Mouse (Mus musculus): Measurements from ENCODE around the gene Sdhaf2. TPM values are rescaled to one million over a fixed set of nuclear protein-coding genes. Genes with fewer than 3 reads are reported as not detected.
"Not testable (repeated sequence)": the region's sequence is repeated elsewhere in the genome, so short reads cannot be mapped to it uniquely, and the experiment has no call there.

The Sdhaf2 gene
- 61.9 and 62.5 TPM in 2 replicates for polyA plus RNA-seq (2014; fragmentation: Nextera tagmentation; extraction: Ambion mirVana)

- Histone ChIP-seq H3K4me1 (replicated peaks; ENCODE audit: control insufficient read depth, insufficient read depth, low read length) (peaks cover 20% of the 10 kb centered on the region), H3K36me3 (ENCODE audit: control insufficient read depth, insufficient read depth, low read length) (peaks cover 36% of the 10 kb centered on the region), H3K27me3 (replicated peaks; ENCODE audit: control insufficient read depth, insufficient read depth, low read length) (no peaks in the 10 kb centered on the region), H3K4me3 (ENCODE audit: low read depth, low read length) (peak within 1 kb of the TSS; percentile 96), H3K9ac (ENCODE audit: low read length) (peak within 1 kb of the TSS; percentile 97), H3K27ac (ENCODE audit: low read depth) (peak within 1 kb of the TSS; percentile 98), H3K9me3 (ENCODE audit: control insufficient read depth, low read length) (no peaks in the 10 kb centered on the region), H3K4me2 (ENCODE audit: low read length) (peak within 1 kb of the TSS; percentile 83)
- ATAC-seq (replicated peaks; ENCODE audit: low FRiP score, low TSS enrichment, low read depth), result no peak
- DNase-seq (ENCODE audit: low spot score), result no peak
- WGBS, result under 1% methylated on average over 11 of the region's 11 CpGs
These were observed at the start of gene Sdhaf2 for GRCm38 (mm10) chr19:10525910-10526309. Gene Sdhaf2 (minus strand): TSS chr19:10526142.

GRCm38 (mm10) chr19:10569627-10570026 lies 43.7 kb upstream of the Sdhaf2 start:
- no peaks in the 10 kb centered on the region for H3K9me3 ChIP-seq (ENCODE audit: control insufficient read depth, low read length)
- peaks cover 42% of the 10 kb centered on the region for H3K36me3 ChIP-seq (ENCODE audit: control insufficient read depth, insufficient read depth, low read length)
- DNase-seq (ENCODE audit: low spot score), result no peak
- no peak for ATAC-seq (replicated peaks; ENCODE audit: low FRiP score, low TSS enrichment, low read depth)
- no peaks in the 10 kb centered on the region for H3K27me3 ChIP-seq (replicated peaks; ENCODE audit: control insufficient read depth, insufficient read depth, low read length)
- no peak overlapping the region for H3K4me3 ChIP-seq (ENCODE audit: low read depth, low read length)
- no peak overlapping the region for H3K27ac ChIP-seq (ENCODE audit: low read depth)
- no peak overlapping the region for H3K4me2 ChIP-seq (ENCODE audit: low read length)
- no peak overlapping the region for H3K9ac ChIP-seq (ENCODE audit: low read length)
- WGBS, result 94% methylated on average over 6 of the region's 6 CpGs
- H3K4me1 ChIP-seq (replicated peaks; ENCODE audit: control insufficient read depth, insufficient read depth, low read length), result no peaks in the 10 kb centered on the region

GRCm38 (mm10) chr19:10565217-10565616 lies 39.3 kb upstream of the Sdhaf2 start:
- Histone ChIP-seq H3K9me3 (ENCODE audit: control insufficient read depth, low read length) (no peaks in the 10 kb centered on the region), H3K4me2 (ENCODE audit: low read length) (no peak overlapping the region), H3K36me3 (ENCODE audit: control insufficient read depth, insufficient read depth, low read length) (peaks cover 9% of the 10 kb centered on the region; the same call in 1 of the 2 replicates), H3K4me3 (ENCODE audit: low read depth, low read length) (no peak overlapping the region), H3K27ac (ENCODE audit: low read depth) (no peak overlapping the region), H3K27me3 (replicated peaks; ENCODE audit: control insufficient read depth, insufficient read depth, low read length) (no peaks in the 10 kb centered on the region), H3K9ac (ENCODE audit: low read length) (no peak overlapping the region), H3K4me1 (replicated peaks; ENCODE audit: control insufficient read depth, insufficient read depth, low read length) (no peaks in the 10 kb centered on the region)
- DNase-seq (ENCODE audit: low spot score) (no peak), ATAC-seq (replicated peaks; ENCODE audit: low FRiP score, low TSS enrichment, low read depth) (no peak)
- 53% methylated on average over 4 of the region's 4 CpGs for WGBS

GRCm38 (mm10) chr19:10564278-10564677 lies 38.3 kb upstream of the Sdhaf2 start:
- Histone ChIP-seq H3K27ac (ENCODE audit: low read depth) (no peak overlapping the region), H3K27me3 (replicated peaks; ENCODE audit: control insufficient read depth, insufficient read depth, low read length) (no peaks in the 10 kb centered on the region), H3K4me2 (ENCODE audit: low read length) (no peak overlapping the region), H3K36me3 (ENCODE audit: control insufficient read depth, insufficient read depth, low read length) (no peaks in the 10 kb centered on the region), H3K9me3 (ENCODE audit: control insufficient read depth, low read length) (no peaks in the 10 kb centered on the region), H3K9ac (ENCODE audit: low read length) (no peak overlapping the region), H3K4me1 (replicated peaks; ENCODE audit: control insufficient read depth, insufficient read depth, low read length) (no peaks in the 10 kb centered on the region), H3K4me3 (ENCODE audit: low read depth, low read length) (no peak overlapping the region)
- DNase-seq (ENCODE audit: low spot score), result no peak
- no peak for ATAC-seq (replicated peaks; ENCODE audit: low FRiP score, low TSS enrichment, low read depth)
- WGBS, result 81% methylated on average over 6 of the region's 6 CpGs

GRCm38 (mm10) chr19:10562351-10562750 lies 36.4 kb upstream of the Sdhaf2 start:
- no peaks in the 10 kb centered on the region for H3K27me3 ChIP-seq (replicated peaks; ENCODE audit: control insufficient read depth, insufficient read depth, low read length)
- H3K4me3 ChIP-seq (ENCODE audit: low read depth, low read length), result no peak overlapping the region
- no peak overlapping the region for H3K9ac ChIP-seq (ENCODE audit: low read length)
- no peak for ATAC-seq (replicated peaks; ENCODE audit: low FRiP score, low TSS enrichment, low read depth)
- H3K4me1 ChIP-seq (replicated peaks; ENCODE audit: control insufficient read depth, insufficient read depth, low read length), result no peaks in the 10 kb centered on the region
- no peak overlapping the region for H3K4me2 ChIP-seq (ENCODE audit: low read length)
- H3K9me3 ChIP-seq (ENCODE audit: control insufficient read depth, low read length), result no peaks in the 10 kb centered on the region
- no peaks in the 10 kb centered on the region for H3K36me3 ChIP-seq (ENCODE audit: control insufficient read depth, insufficient read depth, low read length)
- 57% methylated on average over 5 of the region's 5 CpGs for WGBS
- DNase-seq (ENCODE audit: low spot score), result no peak
- H3K27ac ChIP-seq (ENCODE audit: low read depth), result peak overlapping the region; percentile 82

- H3K27me3 ChIP-seq (replicated peaks; ENCODE audit: control insufficient read depth, insufficient read depth, low read length), result no peaks in the 10 kb centered on the region
- H3K4me2 ChIP-seq (ENCODE audit: low read length), result no peak overlapping the region
- no peaks in the 10 kb centered on the region for H3K9me3 ChIP-seq (ENCODE audit: control insufficient read depth, low read length)
- no peaks in the 10 kb centered on the region for H3K4me1 ChIP-seq (replicated peaks; ENCODE audit: control insufficient read depth, insufficient read depth, low read length)
- H3K36me3 ChIP-seq (ENCODE audit: control insufficient read depth, insufficient read depth, low read length), result no peaks in the 10 kb centered on the region
- no peak for DNase-seq (ENCODE audit: low spot score)
- no peak overlapping the region for H3K4me3 ChIP-seq (ENCODE audit: low read depth, low read length)
- H3K9ac ChIP-seq (ENCODE audit: low read length), result no peak overlapping the region
- WGBS, result 44% methylated on average over 6 of the region's 6 CpGs
- peak overlapping the region; percentile 82 for H3K27ac ChIP-seq (ENCODE audit: low read depth)
- ATAC-seq (replicated peaks; ENCODE audit: low FRiP score, low TSS enrichment, low read depth), result 0 out of 2 replicates have a peak, but pooled peaks have one; percentile 36
These were observed 35.8 kb upstream of the Sdhaf2 start for GRCm38 (mm10) chr19:10561558-10562314.

GRCm38 (mm10) chr19:10560108-10560507 lies 34.2 kb upstream of the Sdhaf2 start:
- no peaks in the 10 kb centered on the region for H3K9me3 ChIP-seq (ENCODE audit: control insufficient read depth, low read length)
- H3K4me2 ChIP-seq (ENCODE audit: low read length), result no peak overlapping the region
- WGBS, result 35% methylated on average over 5 of the region's 5 CpGs
- H3K27me3 ChIP-seq (replicated peaks; ENCODE audit: control insufficient read depth, insufficient read depth, low read length), result no peaks in the 10 kb centered on the region
- H3K4me3 ChIP-seq (ENCODE audit: low read depth, low read length), result no peak overlapping the region
- no peak overlapping the region for H3K9ac ChIP-seq (ENCODE audit: low read length)
- H3K27ac ChIP-seq (ENCODE audit: low read depth), result no peak overlapping the region
- H3K4me1 ChIP-seq (replicated peaks; ENCODE audit: control insufficient read depth, insufficient read depth, low read length), result peaks cover 7% of the 10 kb centered on the region; the same call in 1 of the 2 replicates
- H3K36me3 ChIP-seq (ENCODE audit: control insufficient read depth, insufficient read depth, low read length), result no peaks in the 10 kb centered on the region
- no peak for ATAC-seq (replicated peaks; ENCODE audit: low FRiP score, low TSS enrichment, low read depth)
- no peak for DNase-seq (ENCODE audit: low spot score)

GRCm38 (mm10) chr19:10557837-10558375 lies 32.0 kb upstream of the Sdhaf2 start:
- not testable (repeated sequence) for H3K9ac ChIP-seq (ENCODE audit: low read length); H3K4me3 ChIP-seq (ENCODE audit: low read depth, low read length); H3K9me3 ChIP-seq (ENCODE audit: control insufficient read depth, low read length); DNase-seq (ENCODE audit: low spot score); H3K4me2 ChIP-seq (ENCODE audit: low read length); H3K27ac ChIP-seq (ENCODE audit: low read depth); ATAC-seq (replicated peaks; ENCODE audit: low FRiP score, low TSS enrichment, low read depth); H3K36me3 ChIP-seq (ENCODE audit: control insufficient read depth, insufficient read depth, low read length); H3K27me3 ChIP-seq (replicated peaks; ENCODE audit: control insufficient read depth, insufficient read depth, low read length)
- H3K4me1 ChIP-seq (replicated peaks; ENCODE audit: control insufficient read depth, insufficient read depth, low read length), result peaks cover 13% of the 10 kb centered on the region
- WGBS, result 77% methylated on average over 4 of the region's 4 CpGs

Data from intestine, embryonic 14.5 days (tissue).